Mouse (Mus musculus): ENCODE measurements around the gene Trim12a.
"Not testable (repeated sequence)": the region's sequence is repeated elsewhere in the genome, so short reads cannot be mapped to it uniquely, and the experiment has no call there.

- not testable (repeated sequence) for TF ChIP-seq CTCF (IDR thresholded peaks at IDR 0.05; ENCODE audit: borderline replicate concordance, control insufficient read depth, extremely low read depth, insufficient read depth, low read length, poor library complexity); POLR2A (IDR thresholded peaks at IDR 0.05; ENCODE audit: control insufficient read depth, extremely low read depth, insufficient read depth, low read length, poor library complexity)
These were observed 25.5 kb upstream of the Trim12a start for GRCm38 (mm10) chr7:104340744-104341143.

All from thymus, adult 2 months (tissue).